Mouse (Mus musculus) stomach, embryonic 16.5 days (tissue): Measurements from ENCODE around the gene Ccdc88a. TPM values are rescaled to one million over a fixed set of nuclear protein-coding genes. Genes with fewer than 3 reads are reported as not detected.

Experiments used
- ATAC-seq: fragments of 200-750 bp; cut with Nextera tagmentation; 2 replicates; pipeline ENCODE4 v1.8.0; 2017; ENCODE audit warnings: moderate number of reproducible peaks, moderate TSS enrichment; ENCODE audit not compliant: insufficient read depth, low FRiP score
- H3K27ac ChIP-seq: fragments of 300-500 bp; sonication (generic); 2 replicates; pipeline ENCODE4 v1.5.1; 2014; ENCODE audit warnings: low read length
- H3K27me3 ChIP-seq: fragments of 300-500 bp; sonication (generic); 2 replicates; pipeline ENCODE4 v1.6.1; 2014; ENCODE audit warnings: low read length, control low read depth, mixed read lengths; ENCODE audit not compliant: control insufficient read depth, insufficient read depth
- H3K36me3 ChIP-seq: fragments of 300-500 bp; sonication (generic); 2 replicates; pipeline ENCODE4 v1.6.1; 2014; ENCODE audit warnings: low read length; ENCODE audit not compliant: control insufficient read depth, insufficient read depth
- H3K4me1 ChIP-seq: fragments of 300-500 bp; sonication (generic); 2 replicates; pipeline ENCODE4 v1.6.1; 2014; ENCODE audit warnings: low read length, control low read depth, mixed read lengths; ENCODE audit not compliant: control insufficient read depth, insufficient read depth
- H3K4me2 ChIP-seq: fragments of 300-500 bp; sonication (generic); 2 replicates; pipeline ENCODE4 v1.6.1; 2014; ENCODE audit warnings: low read depth, low read length, mixed read lengths
- H3K4me3 ChIP-seq: fragments of 300-500 bp; sonication (generic); replicated peaks from 2 replicates; pipeline ENCODE4 v1.5.1; 2014; ENCODE audit warnings: mild to moderate bottlenecking, low read length
- H3K9ac ChIP-seq: fragments of 300-500 bp; sonication (generic); 2 replicates; pipeline ENCODE4 v1.6.1; 2014; ENCODE audit warnings: low read length
- H3K9me3 ChIP-seq: fragments of 300-500 bp; sonication (generic); replicated peaks from 2 replicates; pipeline ENCODE4 v1.6.1; 2016; ENCODE audit warnings: low read length, control low read depth; ENCODE audit not compliant: control insufficient read depth
- WGBS: fragments of 180-500 bp; shearing (Covaris S2); extraction: QIAGEN DNeasy Blood & Tissue Kit; methylation state at CpG from one replicate; pipeline ENCODE4 v1.1.7; 2014; 5-methylcytosine and 5-hydroxymethylcytosine counted together
- polyA plus RNA-seq: library from polyadenylated mRNA; unstranded; fragments of >200 nt; fragmentation: Nextera tagmentation; extraction: Ambion mirVana; gene quantifications from 2 replicates; pipeline ENCODE4 v1.2.1, GENCODE M21; 2015

Ccdc88a gene
- polyA plus RNA-seq, 1 experiment from 2014 or later: 17.6 TPM

DNA sequence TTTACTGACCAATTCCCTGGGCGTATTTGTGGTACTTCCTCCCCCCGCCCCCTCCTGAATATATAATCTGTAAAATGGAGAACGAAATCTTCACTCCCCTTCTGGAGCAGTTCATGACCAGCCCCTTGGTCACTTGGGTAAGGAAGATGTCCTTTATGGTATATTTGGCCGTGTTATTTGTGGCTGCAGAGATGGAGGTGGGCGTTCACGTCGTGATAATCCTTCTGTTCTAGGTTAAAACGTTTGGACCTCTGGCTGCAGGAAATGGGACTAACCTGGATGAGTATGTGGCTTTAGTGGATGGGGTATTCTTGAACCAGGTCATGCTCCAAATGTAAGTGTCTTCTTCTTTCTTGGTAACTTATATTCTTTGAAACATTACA, 807 bp downstream of the Ccdc88a start:
- Histone ChIP-seq H3K9me3 (no peaks in the 10 kb centered on the region), H3K9ac (peak overlapping the region; percentile 90), H3K27me3 (no peaks in the 10 kb centered on the region), H3K4me1 (0 out of 2 replicates have a peak, but pooled peaks cover 2% of the 10 kb centered on the region), H3K4me3 (peak overlapping the region; percentile 81), H3K27ac (peak overlapping the region; percentile 84), H3K4me2 (peak overlapping the region; percentile 63), H3K36me3 (no peaks in the 10 kb centered on the region)
- no peak for ATAC-seq
- 0% methylated on average over 8 of the region's 8 CpGs for WGBS

DNA sequence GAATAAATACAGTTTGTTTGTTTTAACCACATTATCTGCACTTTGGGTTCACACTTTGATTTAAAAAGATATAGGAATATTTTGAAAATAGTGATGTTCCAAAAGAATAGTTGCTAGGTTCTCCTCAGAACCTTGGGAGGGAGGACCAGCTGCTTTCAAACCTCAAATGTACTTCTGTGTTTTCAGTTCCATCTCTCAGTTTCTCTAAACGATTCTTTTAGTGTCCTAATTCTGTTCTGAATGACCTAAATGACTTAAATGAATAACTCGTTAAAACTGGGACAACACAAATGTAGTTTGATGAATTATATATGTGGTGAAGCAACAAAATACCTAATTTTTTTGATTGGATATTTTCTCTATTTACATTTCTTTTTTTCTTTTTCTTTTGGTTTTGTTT, 3.2 kb downstream of the Ccdc88a start:
- Histone ChIP-seq H3K4me2 (no peak overlapping the region), H3K36me3 (no peaks in the 10 kb centered on the region), H3K27ac (no peak overlapping the region), H3K4me3 (no peak overlapping the region), H3K27me3 (no peaks in the 10 kb centered on the region), H3K4me1 (0 out of 2 replicates have a peak, but pooled peaks cover 2% of the 10 kb centered on the region), H3K9ac (no peak overlapping the region), H3K9me3 (no peaks in the 10 kb centered on the region)
- no peak for ATAC-seq
- WGBS: 81% methylated on average over 2 of the region's 2 CpGs

DNA sequence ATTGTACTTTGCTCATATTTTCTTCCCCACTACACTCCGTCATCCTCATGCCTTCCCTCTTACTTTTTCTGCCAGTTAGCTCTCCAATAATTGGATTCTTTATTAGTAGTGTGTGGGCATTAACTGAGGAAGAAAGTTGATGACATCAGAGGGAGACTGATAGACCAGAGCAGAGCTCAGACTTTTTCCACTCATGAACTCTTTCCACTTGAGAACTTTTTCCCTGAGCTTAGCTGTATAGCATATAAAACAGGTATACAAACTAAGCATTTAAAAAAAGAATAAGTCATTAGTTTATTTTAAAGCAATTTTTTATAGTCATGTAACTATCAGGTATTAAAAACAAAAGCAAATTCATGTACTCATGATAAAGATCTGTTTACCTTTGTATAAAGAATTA, 5.3 kb downstream of the Ccdc88a start:
- Histone ChIP-seq H3K4me1 (0 out of 2 replicates have a peak, but pooled peaks cover 2% of the 10 kb centered on the region), H3K4me3 (no peak overlapping the region), H3K9me3 (no peaks in the 10 kb centered on the region), H3K9ac (no peak overlapping the region), H3K4me2 (no peak overlapping the region), H3K36me3 (no peaks in the 10 kb centered on the region), H3K27ac (no peak overlapping the region), H3K27me3 (no peaks in the 10 kb centered on the region)
- 91% methylated on average over 1 of the region's 1 CpGs for WGBS
- ATAC-seq: no peak

DNA sequence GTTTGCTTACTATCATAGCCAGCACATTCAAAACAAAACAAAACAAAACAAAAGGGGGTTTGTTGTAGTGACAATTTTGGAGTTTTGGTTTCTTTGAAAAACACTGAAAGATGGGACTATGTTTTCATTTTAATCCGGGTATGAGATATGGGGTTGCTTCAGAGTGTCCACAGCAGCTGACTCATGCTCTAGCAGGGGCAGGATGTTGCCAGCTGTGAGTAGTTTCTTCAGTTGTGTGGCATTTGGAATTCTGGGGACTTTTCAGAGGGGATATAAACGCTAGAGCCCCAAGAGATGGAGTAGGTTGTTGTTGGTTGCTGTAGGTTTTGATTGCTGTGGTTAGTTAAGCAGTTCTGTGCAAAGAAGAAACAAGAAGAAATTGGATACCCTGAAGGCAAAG, 10.0 kb downstream of the Ccdc88a start:
- H3K27ac ChIP-seq: no peak overlapping the region
- no peaks in the 10 kb centered on the region for H3K4me1 ChIP-seq
- H3K36me3 ChIP-seq: no peaks in the 10 kb centered on the region
- no peak for ATAC-seq
- WGBS: 64% methylated on average over 2 of the region's 2 CpGs
- H3K9ac ChIP-seq: no peak overlapping the region
- H3K9me3 ChIP-seq: no peaks in the 10 kb centered on the region
- H3K4me2 ChIP-seq: no peak overlapping the region
- H3K27me3 ChIP-seq: no peaks in the 10 kb centered on the region
- H3K4me3 ChIP-seq: no peak overlapping the region

DNA sequence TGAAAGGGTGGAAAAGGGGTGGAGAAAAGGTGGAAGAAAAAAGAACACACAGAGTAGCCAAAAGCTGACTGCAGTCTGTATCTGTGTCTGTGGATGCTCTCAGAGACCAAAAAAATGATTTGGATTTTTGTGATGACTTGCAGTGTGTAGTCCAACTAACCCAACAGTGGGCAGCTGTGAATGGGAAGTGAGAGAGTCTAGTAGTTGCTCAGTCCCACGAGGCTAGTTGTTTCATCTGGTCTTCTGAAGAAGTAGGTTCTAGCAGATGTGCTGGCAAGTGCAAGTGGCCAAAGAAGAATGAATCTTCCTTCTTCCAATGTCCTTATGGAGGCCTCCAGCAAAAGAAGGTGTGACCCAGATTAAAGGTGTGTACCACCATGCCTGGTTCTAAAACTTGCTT, 10.5 kb downstream of the Ccdc88a start:
- WGBS: 63% methylated on average over 1 of the region's 1 CpGs
- no peaks in the 10 kb centered on the region for H3K36me3 ChIP-seq
- ATAC-seq: no peak

DNA sequence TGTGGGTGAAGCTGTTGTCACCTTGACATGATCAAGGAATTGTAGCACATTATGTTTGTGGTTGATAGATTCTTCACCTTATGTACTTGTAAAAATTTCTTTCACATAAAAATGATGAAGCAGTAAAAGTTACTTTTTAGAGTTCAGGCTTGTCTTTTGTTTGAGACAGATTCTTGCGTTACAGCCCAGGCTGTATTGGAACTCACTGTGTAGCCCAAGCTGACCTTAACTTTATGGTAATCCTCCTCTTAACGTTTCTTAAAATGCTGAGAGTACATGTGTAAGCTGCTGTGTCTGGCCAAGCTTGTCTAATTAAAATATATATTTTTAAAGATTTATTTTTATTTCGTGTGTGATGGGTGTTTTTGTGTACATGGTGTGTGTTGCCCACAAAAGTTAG, 11.2 kb downstream of the Ccdc88a start:
- 67% methylated on average over 3 of the region's 3 CpGs for WGBS
- Histone ChIP-seq H3K4me3 (no peak overlapping the region), H3K4me1 (no peaks in the 10 kb centered on the region), H3K4me2 (no peak overlapping the region), H3K9ac (no peak overlapping the region), H3K36me3 (no peaks in the 10 kb centered on the region), H3K27ac (no peak overlapping the region), H3K27me3 (no peaks in the 10 kb centered on the region), H3K9me3 (no peaks in the 10 kb centered on the region)
- ATAC-seq: no peak

More for the DNA sequence above, 10.5 kb downstream of the Ccdc88a start:
- Histone ChIP-seq H3K27ac (no peak overlapping the region), H3K9me3 (no peaks in the 10 kb centered on the region), H3K27me3 (no peaks in the 10 kb centered on the region), H3K4me2 (no peak overlapping the region), H3K4me1 (no peaks in the 10 kb centered on the region), H3K9ac (no peak overlapping the region), H3K4me3 (no peak overlapping the region)

DNA sequence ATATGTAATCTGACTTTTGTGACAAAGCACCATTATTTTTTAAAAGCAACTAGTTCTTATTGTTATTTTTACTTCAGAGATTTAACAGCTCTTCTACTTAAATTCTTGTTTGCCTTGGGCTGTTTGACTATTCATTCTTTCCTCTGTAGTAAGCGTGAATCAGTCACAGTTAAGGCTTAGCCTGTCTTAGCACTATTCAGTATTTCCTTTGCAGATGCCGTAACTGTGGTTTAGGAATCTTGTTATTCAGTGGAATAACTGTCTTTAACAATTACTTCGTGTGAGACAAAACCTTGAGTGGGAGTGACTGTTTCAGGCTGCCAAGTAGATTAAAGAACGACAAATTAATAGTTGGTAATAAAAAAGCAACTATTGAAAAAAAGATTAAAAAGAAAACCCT, 16.5 kb downstream of the Ccdc88a start:
- H3K4me3 ChIP-seq: no peak overlapping the region
- H3K4me2 ChIP-seq: no peak overlapping the region
- H3K27me3 ChIP-seq: no peaks in the 10 kb centered on the region
- no peaks in the 10 kb centered on the region for H3K9me3 ChIP-seq
- H3K27ac ChIP-seq: no peak overlapping the region
- no peaks in the 10 kb centered on the region for H3K36me3 ChIP-seq
- no peak overlapping the region for H3K9ac ChIP-seq
- 67% methylated on average over 4 of the region's 4 CpGs for WGBS
- H3K4me1 ChIP-seq: no peaks in the 10 kb centered on the region
- ATAC-seq: no peak

DNA sequence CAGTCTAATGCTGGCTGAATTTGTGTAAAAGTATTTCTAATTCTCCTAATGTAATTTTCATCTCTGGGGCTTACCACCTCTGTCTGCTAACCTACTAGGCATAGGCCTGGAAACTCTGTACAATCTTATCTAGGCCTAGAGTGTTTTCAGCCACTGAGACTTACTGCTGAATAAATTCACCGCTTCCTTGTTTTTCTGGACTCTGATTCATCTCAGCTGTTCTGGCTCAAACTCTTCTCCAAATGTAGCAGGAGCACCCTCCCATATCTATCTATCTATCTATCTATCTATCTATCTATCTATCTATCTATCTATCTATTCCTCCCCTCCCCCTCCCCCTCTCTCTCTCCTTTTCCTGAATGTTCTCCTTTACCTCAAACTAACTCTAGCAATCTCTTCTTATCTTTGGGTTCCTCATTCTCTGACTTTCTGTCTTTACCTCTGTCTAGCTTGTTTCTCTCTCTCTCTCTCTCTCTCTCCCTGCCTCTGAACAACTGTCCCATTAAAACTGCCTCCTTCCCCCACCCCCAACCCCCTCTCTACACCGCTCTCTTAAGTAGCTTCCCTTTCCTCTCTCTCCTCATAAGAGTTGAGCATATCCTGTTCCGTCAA, 21.8 kb downstream of the Ccdc88a start:
- no peak for ATAC-seq
- H3K27me3 ChIP-seq: no peaks in the 10 kb centered on the region
- H3K36me3 ChIP-seq: no peaks in the 10 kb centered on the region
- H3K4me3 ChIP-seq: no peak overlapping the region
- 82% methylated on average over 3 of the region's 3 CpGs for WGBS
- no peak overlapping the region for H3K27ac ChIP-seq
- H3K4me1 ChIP-seq: no peaks in the 10 kb centered on the region
- H3K4me2 ChIP-seq: no peak overlapping the region
- H3K9me3 ChIP-seq: no peaks in the 10 kb centered on the region
- no peak overlapping the region for H3K9ac ChIP-seq

DNA sequence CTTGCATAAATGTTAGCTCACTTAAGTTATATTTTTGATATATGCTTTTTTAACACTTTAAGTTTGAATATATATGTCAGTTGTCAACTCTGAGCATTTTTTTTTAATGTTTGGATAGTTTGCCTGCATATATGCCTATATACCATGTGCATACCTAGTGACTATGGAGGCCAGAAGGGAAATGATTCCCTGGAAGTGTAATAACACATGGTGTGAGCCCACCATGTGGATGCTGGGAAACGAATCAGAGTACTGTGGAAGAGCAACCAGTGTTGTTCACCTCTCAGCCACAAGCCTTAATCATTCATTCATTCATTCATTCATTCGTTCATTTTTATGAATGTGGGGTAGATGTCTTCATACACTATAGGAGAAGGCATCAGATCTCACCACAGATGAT, 26.9 kb downstream of the Ccdc88a start:
- WGBS: 78% methylated on average over 2 of the region's 2 CpGs

More for the DNA sequence above, 26.9 kb downstream of the Ccdc88a start:
- ATAC-seq: no peak
- no peaks in the 10 kb centered on the region for H3K9me3 ChIP-seq
- H3K4me2 ChIP-seq: no peak overlapping the region
- no peak overlapping the region for H3K4me3 ChIP-seq
- H3K9ac ChIP-seq: no peak overlapping the region
- no peak overlapping the region for H3K27ac ChIP-seq
- H3K27me3 ChIP-seq: no peaks in the 10 kb centered on the region
- no peaks in the 10 kb centered on the region for H3K4me1 ChIP-seq
- H3K36me3 ChIP-seq: no peaks in the 10 kb centered on the region
